Mouse (Mus musculus) cerebellum, adult 9-11 months (tissue): Measurements from ENCODE around the gene Serpinb9f.
"Not testable (repeated sequence)": the region's sequence is repeated elsewhere in the genome, so short reads cannot be mapped to it uniquely, and the experiment has no call there.

Source experiments
- DNase-seq: peaks from one replicate; pipeline ENCODE4 v3.0.0; 2022

Gene Serpinb9f

DNA sequence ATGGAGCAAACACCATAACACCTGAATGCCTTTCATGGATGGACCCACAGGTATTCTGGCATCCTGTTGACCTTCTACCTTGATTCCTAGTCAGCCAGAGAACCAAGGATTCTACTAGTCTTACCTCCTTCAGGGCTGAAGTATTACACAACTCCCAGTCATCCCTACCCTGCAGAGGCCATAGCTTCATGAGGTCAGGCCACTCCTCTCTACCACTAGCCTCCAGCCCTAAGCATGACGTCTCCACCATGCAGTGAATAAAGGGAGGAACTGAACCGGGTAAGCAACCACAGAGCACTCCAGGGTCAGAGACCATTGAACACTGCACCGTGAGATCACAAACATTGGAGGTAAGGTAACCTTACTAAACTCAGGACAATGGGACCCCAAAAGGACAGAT lies at the start of gene Serpinb9f:
TSS of gene Serpinb9f (plus strand) at position 301 of the 400 bp plus-strand sequence.
- DNase-seq, result not testable (repeated sequence)

GRCm38 (mm10) chr13:33308631-33309030 lies 15.2 kb upstream of the Serpinb9f start:
- DNase-seq, result not testable (repeated sequence)

GRCm38 (mm10) chr13:33356666-33357065 lies 32.8 kb downstream of the Serpinb9f start:
- peak; percentile 46 for DNase-seq
